Mouse (Mus musculus): ENCODE results near the gene Mogs.
A peak's percentile ranks its signal among the peaks of the same experiment; 100 is the strongest.

Gene Mogs

DNA sequence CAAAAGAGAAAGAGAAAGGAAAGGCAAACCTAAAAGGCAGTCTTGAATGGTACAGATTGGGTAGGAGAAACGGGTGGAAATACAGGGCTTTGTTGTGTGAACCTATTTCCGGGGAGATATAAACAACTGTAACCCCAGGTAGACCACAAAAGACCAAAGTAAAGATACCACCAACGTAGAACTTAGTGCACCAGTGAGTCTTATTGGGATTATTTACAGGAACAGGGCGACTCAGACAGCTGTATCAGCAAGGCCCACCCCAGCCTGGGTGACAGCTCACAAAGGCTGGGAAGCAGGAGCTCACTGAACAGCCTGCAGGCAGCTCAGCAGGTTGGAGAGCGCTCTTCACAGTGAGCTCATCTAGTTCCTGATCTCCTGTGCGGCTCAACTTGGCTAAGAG lies 19.3 kb upstream of the Mogs start:
- DNase-seq (ENCODE audit: low spot score) = no peak

DNA sequence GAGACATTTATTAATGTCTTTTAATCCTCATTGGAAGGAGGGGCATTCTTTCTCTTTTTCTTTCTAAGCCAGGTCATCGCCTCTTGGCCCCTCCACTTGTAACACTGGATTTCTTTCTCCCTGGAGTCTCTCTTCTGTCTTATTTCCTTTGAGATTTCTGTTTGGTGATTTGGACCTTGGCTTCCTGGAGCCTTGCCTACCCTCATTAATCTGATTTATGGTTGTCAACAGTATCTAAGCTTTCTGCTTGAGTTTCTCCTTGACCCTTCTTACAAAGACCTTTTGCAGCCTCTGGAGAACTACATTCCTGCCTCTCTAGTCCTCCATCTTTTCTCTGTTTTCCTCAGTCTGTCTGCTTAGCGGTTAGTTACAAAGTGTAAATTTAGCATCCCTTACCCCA lies 16.9 kb upstream of the Mogs start:
- no peak for DNase-seq (ENCODE audit: low spot score)

DNA sequence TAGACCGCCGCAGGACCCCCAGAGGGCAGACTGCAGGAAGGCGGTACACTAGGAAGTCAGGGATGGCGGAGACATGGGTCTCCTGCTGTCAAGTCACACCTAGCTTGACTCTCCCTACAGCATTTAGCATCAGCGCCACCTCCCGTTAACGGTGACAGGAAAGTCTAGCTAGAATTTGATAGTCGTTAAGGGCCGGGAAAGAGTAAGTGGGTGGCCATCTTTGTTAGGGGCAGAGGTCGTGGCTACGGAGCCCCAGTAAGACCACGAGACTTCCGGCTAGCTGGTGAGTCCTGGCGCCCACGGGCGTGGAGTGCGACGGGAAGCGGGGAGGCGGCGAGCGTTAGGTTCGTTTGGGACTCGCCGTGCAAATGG lies 14.0 kb upstream of the Mogs start, which contains the start of the genes Ccdc142 and Gm42688:
Gene Ccdc142 (plus strand): TSS at position 286 of the 372 bp plus-strand sequence.
Gene Gm42688 (plus strand): TSS at position 302 of the 372 bp plus-strand sequence.
- peak; percentile 89 for DNase-seq (ENCODE audit: low spot score)

DNA sequence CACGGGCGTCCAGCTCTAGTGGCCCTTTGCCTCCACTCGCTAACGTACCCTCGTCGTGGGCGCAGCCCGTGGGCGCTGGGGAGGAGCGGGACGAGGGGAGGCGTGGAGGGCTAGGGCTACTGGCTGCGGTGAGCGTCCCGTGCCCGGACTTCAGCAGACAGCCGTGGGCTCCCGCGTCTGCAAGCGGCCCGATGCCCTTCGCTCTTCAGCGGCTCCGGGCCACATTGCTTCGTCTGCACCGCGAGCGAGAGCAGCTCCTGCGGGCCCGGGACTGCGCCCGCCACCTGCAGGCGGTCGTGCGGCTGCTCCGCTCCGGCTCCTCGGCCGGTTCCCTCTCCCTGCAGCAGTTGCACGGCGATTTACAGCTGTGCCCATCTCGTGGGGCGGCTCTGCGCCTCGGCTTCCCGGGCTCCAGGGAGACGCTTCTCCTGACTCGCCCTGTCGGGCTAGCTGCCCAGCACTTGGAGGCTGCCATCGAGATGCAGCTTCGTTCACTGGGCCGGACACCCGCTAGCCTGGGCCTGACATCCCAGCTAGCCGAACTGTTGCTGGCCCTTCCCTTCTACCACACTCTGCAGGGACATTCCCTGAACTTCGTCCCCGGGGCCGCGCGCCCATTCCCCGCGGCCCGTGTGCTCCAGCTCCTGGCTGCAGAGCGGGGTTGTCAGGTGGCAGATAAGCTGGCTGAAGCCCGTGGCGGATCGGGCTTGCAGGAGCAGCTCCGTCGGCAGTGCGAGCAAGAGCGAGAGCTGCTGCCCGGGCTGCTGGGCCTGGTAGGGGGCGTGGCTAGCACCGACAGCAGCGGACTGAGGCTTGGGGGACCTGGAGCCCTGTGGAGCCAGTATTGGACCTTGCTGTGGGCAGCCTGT lies 13.4 kb upstream of the Mogs start:
- peak; percentile 74 for DNase-seq (ENCODE audit: low spot score)

DNA sequence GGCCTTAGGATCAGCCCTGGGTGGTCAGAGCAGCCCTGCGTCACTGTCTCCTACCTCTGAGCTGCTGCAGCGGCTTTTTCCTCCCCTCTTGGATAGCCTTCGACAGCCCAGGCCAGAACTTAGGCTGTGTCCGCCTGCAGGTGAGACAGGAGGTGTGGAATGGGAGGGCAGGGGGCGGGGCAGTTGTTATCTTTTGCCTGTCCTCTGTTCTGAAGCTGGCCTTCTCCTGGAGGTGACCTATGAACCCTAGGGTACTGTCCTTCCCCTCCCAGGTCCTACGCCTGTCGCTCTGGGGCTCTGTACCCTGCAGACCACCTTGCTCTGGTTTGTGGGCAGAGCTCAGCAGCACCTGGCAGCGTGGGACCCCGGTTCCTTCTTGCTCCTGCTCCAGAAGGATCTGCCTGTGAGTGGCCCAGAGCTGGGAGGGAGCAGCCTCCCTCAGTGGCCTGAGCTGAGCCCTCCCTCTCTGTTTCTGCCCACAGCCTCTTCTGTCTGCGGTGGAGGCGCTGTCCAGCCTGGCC lies 12.1 kb upstream of the Mogs start:
- no peak for DNase-seq (ENCODE audit: low spot score)

DNA sequence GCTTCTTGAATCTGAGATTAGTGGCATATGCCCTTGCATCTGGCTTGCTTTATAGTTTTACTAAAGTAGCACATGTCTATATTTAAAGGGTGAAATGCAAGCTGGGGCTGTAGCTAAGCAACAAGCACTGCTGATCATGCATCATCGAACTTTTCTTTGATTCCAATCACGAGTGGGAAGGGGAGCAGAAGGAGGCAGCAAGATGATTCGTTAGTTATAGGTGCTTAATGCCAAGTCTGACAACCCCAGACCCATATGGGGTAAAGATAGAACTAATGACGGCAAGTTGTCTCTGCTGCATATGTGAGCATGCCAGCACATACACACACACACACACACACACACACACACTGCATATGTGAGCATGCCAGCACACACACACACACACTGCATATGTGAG lies 11.1 kb upstream of the Mogs start:
- DNase-seq (ENCODE audit: low spot score) = no peak

DNA sequence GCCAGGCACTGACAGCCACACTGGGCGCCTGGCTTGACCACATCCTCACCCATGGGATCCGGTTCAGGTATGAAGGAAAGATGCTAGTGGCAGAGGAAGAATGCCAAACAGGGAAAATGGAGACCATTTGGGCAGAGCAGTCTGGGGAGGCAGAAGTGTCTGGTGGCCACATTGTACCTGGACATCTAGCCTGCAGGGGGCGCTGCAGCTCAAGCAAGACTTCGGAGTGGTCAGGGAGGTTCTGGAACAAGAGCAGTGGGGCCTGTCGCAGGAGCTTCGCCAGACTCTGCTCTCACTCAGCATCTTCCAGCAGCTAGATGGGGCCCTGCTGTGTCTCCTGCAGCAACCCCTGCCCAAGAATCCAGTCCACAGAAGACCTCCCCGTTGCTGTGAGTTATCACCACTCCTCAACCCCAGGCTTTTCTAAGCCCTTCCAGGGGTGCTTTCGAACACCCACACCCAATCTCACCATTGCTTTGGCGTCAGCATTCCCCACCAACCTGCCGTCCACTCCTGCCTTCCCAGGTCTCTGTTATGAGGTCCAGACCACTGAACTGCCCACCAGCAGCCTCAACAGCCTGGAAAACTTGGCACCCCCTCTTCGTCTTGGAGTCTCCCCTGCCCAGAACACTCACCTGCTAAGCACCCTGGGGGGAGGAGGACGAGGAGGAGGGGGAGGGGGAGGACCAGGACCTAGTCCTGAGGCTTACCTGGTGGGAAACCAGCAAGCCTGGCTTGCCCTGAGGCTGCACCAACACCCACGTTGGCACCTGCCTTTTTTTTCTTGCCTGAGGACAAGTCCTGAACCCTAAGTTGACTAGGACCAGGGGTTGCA lies 7.5 kb upstream of the Mogs start:
- peak; percentile 74 for DNase-seq (ENCODE audit: low spot score)

DNA sequence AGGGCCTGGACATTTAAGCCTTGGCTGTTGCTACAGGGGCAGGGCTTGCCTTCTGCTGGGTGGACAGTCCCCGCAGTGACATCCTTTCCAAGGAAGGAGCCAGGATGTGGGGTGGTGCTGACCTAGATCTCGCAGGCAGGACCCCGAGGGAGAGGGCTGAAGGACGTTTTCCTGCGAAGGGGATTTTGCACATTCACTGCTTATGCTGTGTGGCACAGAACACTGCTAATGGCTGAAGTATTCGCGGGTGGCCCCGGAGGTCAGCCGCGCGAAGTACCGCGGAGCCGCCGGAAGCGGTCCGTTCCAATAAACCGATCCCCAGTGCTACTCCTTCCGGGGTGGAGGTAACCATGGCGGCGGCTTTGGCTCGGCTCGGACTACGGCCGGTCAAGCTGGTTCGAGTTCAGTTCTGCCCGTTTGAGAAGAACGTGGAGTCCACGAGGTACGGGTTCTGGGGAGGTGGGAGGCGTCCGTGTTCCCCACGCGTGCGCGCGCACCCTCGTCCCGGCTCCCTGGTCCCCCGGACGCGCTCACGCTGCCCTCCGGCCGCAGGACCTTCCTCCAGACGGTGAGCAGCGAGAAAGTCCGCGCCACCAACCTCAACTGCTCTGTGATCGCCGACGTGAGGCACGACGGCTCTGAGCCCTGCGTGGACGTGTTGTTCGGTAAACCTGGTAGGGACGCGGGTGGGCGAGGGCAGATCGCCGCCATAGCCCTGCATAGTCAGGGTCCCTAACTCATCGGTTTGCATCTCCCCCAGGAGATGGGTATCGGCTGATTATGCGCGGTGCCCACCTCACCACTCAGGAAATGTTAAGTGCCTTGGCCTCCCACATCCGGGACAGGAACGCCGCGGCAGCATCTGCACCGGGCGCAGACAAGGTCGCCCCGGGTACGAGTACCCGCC lies 6.3 kb upstream of the Mogs start, which contains the start of gene Mrpl53:
Gene Mrpl53 (plus strand): TSS at position 279 of the 907 bp plus-strand sequence.
- DNase-seq (ENCODE audit: low spot score) = peak; percentile 83

DNA sequence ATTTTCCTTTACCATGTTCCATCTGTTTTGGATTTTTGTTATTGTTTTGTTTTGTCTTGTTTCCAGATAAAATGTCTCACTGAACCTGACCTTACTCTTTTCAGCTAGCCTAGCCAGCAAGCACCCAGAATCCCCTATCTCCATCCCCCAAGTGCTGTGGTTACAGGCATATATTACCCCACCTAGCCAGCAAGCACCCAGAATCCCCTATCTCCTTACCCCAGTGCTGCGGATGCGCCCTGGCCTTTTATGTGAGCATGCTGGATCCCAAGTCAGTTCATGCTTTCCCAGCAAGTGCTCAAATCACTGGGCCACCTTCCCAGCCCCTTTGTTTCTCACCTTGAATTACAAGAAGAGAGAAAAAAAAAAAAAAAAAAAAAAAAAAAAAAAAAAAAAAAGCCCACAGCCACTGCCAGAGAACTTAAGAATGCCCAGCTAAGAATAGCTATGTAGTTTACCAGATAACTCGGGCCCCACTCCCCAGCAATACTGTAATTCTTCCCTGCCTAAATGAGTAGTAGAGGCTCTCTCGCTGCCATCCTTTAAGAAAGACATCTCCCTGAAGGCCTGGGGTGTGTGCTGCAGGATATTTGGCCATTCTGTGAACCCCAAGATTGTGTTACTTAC lies 3.7 kb upstream of the Mogs start:
- DNase-seq (ENCODE audit: low spot score) = no peak

DNA sequence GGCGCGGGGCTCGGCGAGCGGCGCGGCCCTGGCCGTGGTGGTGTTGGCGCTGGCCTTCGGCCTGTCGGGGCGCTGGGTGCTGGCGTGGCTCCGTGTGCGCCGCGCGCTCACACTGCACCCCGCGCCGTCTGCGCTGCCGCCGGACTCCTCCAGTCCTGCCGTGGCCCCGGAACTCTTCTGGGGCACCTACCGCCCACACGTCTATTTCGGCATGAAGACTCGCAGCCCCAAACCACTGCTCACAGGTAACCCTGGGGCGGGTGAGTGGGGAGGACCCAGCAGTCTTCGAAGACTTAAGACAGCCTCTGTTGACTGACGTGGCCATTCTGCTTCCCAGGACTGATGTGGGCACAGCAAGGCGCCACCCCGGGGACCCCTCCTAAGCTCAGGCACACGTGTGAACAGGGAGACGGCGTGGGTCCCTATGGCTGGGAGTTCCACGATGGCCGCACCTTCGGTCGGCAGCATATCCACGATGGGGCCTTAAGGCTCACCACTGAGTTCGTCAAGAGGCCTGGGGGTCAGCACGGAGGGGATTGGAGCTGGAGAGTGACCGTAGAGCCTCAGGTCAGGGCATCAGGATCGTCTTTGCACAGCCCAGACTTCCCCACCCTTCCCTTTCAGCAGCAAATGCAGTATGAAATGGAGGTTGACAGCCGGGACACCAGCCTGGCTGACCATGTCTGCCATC lies 531 bp downstream of the Mogs start:
- peak; percentile 50 for DNase-seq (ENCODE audit: low spot score)

DNA sequence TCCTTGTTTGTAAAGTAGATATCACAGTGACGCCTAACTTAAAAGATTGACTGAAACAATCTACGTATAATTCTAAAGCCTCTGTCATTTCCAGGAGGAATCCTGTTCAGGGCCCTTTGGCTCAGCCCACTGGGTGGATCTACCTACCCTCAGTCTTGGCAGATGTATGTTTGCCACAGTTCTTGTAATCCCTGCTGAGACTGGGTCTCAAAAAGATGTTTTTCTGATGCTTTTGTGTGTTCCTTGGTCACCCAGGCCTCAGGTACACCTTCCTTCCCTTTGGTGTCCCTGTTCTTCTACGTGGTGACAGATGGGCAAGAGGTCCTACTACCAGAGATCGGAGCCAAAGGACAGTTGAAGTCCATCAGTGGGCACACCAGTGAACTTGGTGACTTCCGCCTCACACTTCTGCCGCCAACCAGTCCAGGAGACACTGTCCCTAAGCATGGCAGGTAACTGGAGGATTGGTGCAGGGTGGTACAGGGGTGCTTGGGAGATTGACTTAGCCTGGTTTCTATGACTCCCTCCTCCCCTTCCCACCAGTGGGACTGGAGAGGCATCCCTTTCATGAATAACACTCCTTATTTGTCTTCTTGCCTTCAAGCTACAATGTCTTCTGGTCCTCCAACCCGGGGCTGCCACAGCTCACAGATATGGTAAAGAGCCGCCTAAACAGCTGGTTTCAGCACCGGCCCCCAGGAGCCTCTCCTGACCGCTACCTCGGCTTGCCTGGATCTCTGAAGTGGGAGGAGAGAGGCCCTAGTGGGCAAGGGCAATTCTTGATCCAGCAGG lies 1.3 kb downstream of the Mogs start:
- DNase-seq (ENCODE audit: low spot score) = no peak

DNA sequence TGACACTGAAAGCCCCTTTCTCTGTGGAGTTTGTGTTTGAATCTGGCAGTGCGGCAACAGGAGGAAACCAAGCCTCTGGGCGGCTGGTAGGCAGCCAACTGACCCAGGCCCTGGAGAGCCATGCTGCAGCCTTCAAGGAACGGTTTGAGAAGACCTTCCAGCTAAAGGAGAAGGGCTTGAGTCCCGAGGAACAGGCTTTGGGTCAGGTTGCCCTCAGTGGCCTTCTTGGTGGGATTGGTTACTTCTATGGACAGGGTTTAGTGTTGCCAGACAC lies 1.8 kb downstream of the Mogs start:
- DNase-seq (ENCODE audit: low spot score) = no peak

DNA sequence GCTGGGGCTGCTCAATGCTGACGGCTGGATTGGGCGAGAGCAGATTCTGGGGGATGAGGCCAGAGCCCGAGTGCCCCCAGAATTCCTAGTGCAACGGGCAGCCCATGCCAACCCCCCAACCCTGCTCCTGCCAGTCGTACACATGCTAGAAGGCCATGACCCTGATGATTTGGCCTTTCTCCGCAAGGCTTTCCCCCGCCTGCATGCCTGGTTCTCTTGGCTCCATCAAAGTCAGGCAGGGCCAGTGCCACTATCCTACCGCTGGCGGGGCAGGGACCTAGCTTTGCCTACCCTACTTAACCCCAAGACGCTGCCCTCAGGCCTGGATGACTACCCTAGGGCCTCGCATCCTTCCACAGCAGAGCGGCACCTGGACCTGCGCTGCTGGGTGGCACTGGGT lies 2.3 kb downstream of the Mogs start:
- peak; percentile 12 for DNase-seq (ENCODE audit: low spot score)

DNA sequence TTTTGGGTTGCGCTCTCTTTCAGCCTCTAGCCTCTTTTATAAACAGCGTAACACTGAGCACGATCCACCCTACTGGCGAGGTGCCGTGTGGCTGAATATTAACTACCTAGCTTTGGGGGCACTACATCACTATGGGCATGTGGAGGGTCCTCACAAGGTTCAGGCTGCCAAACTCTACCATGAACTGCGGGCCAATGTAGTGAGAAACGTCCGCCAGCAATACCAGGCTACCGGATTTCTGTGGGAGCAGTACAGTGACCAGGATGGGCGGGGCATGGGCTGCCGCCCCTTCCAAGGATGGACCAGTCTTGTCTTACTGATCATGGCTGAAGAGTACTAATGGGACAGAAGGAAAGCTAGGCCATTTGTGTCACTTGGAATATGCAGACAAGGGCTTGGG lies 3.1 kb downstream of the Mogs start:
- no peak for DNase-seq (ENCODE audit: low spot score)

DNA sequence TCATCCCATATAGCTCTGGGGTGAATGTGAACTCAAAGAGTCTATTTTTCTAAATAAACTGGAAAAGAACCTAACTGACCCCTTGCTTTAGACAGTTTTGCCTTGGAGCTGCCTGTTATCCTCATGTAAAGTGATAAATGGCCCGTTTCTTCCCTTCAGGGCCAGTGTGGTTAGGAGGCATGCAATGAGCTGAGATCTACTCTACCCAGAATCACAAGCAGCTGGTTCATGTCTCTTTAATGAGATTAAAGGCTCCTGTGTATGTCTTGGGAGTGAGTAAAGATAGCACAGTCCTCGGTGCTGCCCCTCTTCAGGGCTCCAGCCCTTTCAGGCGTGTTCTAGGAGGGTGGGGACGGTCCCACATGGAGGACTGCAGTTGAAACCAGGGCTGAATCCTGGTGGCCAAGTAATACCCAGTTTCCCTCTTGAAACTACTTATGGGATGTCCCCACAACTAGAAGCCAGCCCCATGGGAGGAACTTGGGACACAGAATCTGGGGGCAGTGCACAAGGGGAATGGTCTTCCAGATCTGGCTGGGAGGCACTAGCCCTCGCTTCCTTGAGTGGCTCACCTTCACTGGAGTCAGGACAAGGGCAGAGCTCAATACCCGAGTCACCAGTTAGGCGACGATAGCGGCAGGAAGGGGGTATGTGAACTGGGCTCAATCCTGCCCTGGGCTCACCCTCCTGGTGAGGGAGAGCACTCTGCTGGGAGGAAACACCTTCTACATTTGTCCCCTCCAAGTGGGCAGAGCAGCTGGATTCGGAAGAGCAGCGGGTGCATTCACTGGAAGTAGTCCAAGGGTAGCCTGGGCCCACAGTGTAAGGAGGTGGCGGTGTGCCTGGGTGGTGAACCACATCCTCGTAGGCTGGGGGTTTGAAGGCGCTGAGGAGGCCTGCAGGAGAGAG lies 3.8 kb downstream of the Mogs start:
- no peak for DNase-seq (ENCODE audit: low spot score)

DNA sequence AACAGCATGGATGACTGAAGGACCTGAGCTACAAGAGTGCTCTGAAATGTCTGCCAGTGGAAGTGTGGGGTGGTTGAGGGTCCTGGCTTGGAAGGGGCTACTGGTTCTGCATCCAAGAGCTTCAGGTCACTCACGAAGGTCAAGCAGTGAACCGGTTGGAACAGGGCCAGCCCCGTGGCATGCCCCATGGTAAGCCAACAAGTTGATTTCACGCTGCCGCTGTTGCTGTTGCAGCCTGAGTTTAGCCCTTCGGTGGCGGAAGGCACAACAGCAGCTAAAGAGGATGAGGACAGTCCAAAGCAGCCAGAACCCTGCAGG lies 4.4 kb downstream of the Mogs start:
- DNase-seq (ENCODE audit: low spot score) = no peak

DNA sequence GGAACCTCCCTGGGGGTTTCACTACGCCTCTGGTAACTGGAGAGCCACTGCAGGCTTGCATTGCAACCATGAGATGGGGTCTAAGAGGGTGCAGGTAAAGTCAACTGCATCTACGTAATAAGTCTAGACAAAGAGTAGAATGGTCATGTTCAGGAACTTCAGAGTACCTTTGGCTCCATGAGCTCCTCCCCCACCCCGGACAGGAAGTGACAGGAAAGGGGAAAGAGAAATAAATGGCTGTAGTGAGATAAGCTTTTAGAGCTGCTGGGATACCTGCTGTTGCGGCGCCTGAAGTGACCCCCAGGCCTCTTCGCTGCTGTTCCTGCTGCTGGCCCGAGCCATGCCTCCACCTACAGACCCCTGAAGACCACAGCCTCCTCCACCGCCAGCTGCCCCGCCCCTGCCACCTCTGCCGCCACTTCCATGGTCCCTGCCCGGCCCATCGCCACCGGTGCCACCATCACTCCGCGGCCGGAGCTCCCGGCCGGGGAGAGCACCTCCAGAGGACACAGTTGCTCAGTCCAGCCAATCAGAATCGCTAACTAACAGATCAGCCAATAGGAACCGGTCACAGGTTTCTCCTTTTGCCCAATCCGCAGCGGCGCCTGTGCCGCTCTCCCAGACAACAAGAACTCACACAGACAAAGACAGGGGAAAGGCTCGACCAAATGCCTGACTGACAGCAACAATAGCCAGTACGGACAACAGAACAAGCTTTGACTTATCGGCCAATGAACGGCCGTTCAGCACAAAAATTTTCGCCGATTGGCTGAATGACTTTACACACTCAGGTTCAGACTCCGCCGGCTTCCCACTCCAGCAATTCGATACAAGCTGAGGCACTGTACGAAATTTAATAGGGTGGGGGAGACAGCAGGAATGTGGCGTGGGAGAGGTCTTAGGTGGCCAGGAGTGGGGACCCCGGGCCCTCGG lies 5.9 kb downstream of the Mogs start, which contains the start of gene Wbp1:
Gene Wbp1 (minus strand): TSS at position 630 of the 933 bp plus-strand sequence.
- peak; percentile 97 for DNase-seq (ENCODE audit: low spot score)

Measured in testis, postnatal 14 days (tissue).